15 mouse cellular contexts compared by ENCODE assay signal in genomic region chr8:72409443-72409842, GRCm38 (mm10). TPM values are rescaled to one million over a fixed set of nuclear protein-coding genes. Genes with fewer than 3 reads are reported as not detected.
A peak's percentile ranks its signal among the peaks of the same experiment; 100 is the strongest.
DNase-seq lines count a peak whose midpoint lies in the region; ATAC-seq lines count a peak whose summit lies in the region.
"Had no signal": no experiment of that assay in that cellular context is flagged by ENCODE, and none has a peak within 500 bp of the region (broad histone marks: within the 10 kb centered on the region; RNA-seq: fewer than 3 reads in every experiment).

No protein-coding gene starts in this region.

- DNase-seq in hindbrain, embryonic 10.5 days (ENCODE audit: low spot score) = no peak
- DNase-seq in CD4-positive helper T cell, adult 2 months (ENCODE audit: low read depth, low spot score) = peak; percentile 23
- DNase-seq in adipocyte (ENCODE audit: low spot score) = peak; percentile 45
- DNase-seq in kidney, postnatal 4 days = no peak
- DNase-seq in urinary bladder, adult 18-20 months (ENCODE audit: low spot score in 2 of 2) = no peak
- no peak for DNase-seq in left cerebral cortex, postnatal 36 days (ENCODE audit: low spot score in 2 of 2)
- DNase-seq: cerebellum, adult 9-11 months; gastrocnemius, postnatal 14 days; kidney, postnatal 10 days; thymus, postnatal 14 days had no signal

- no peak overlapping the region for H3K4me2 ChIP-seq in hindbrain, embryonic 15.5 days
- no peak overlapping the region for H3K4me2 ChIP-seq in liver, embryonic 16.5 days (ENCODE audit: low read depth, low read length)
- H3K4me2 ChIP-seq: heart, embryonic 12.5 days; hindbrain, embryonic 14.5 days had no signal

- H3K4me1 ChIP-seq in hindbrain, embryonic 15.5 days (replicated peaks) = peaks cover 4% of the 10 kb centered on the region; the same call in 1 of the 2 replicates
- 0 out of 2 replicates have a peak, but pooled peaks cover 4% of the 10 kb centered on the region for H3K4me1 ChIP-seq in hindbrain, embryonic 10.5 days (replicated peaks)
- peaks cover 55% of the 10 kb centered on the region for H3K4me1 ChIP-seq in liver, embryonic 16.5 days (ENCODE audit: control insufficient read depth, low read depth, low read length)

- no peaks in the 10 kb centered on the region for H3K36me3 ChIP-seq in hindbrain, embryonic 15.5 days
- peaks cover 38% of the 10 kb centered on the region for H3K36me3 ChIP-seq in hindbrain, embryonic 10.5 days
- no peaks in the 10 kb centered on the region for H3K36me3 ChIP-seq in liver, embryonic 16.5 days (ENCODE audit: control insufficient read depth, insufficient read depth)

- H3K27me3 ChIP-seq in hindbrain, embryonic 15.5 days = no peaks in the 10 kb centered on the region
- H3K27me3 ChIP-seq in hindbrain, embryonic 10.5 days (ENCODE audit: insufficient read depth, poor library complexity, severe bottlenecking) = no peaks in the 10 kb centered on the region
- no peaks in the 10 kb centered on the region for H3K27me3 ChIP-seq in liver, embryonic 16.5 days (ENCODE audit: control insufficient read depth, insufficient read depth, low read depth, low read length)
- H3K27me3 ChIP-seq: heart, embryonic 12.5 days had no signal

- intact Hi-C loops in left cerebral cortex, postnatal 36 days (cut with DNase I) = no loop called here

- no peak overlapping the region for H3K9ac ChIP-seq in hindbrain, embryonic 15.5 days
- H3K9ac ChIP-seq in liver, embryonic 16.5 days (ENCODE audit: low read depth, low read length) = no peak overlapping the region
- H3K9ac ChIP-seq: heart, embryonic 12.5 days; hindbrain, embryonic 14.5 days had no signal

- WGBS in hindbrain, embryonic 15.5 days = 37% methylated on average over 3 of the region's 3 CpGs
- 63% methylated on average over 3 of the region's 3 CpGs for WGBS in hindbrain, embryonic 10.5 days
- 67% methylated on average over 3 of the region's 3 CpGs for WGBS in liver, embryonic 16.5 days (ENCODE audit: insufficient replicate concordance)

- no peak overlapping the region for H3K4me3 ChIP-seq in hindbrain, embryonic 15.5 days
- no peak overlapping the region for H3K4me3 ChIP-seq in hindbrain, embryonic 10.5 days
- no peak overlapping the region for H3K4me3 ChIP-seq in liver, embryonic 16.5 days (ENCODE audit: low read depth, low read length)
- H3K4me3 ChIP-seq: heart, embryonic 12.5 days had no signal

- H3K9me3 ChIP-seq in hindbrain, embryonic 15.5 days = no peaks in the 10 kb centered on the region
- no peaks in the 10 kb centered on the region for H3K9me3 ChIP-seq in hindbrain, embryonic 10.5 days
- H3K9me3 ChIP-seq in liver, embryonic 16.5 days (replicated peaks; ENCODE audit: control insufficient read depth, low read length) = no peaks in the 10 kb centered on the region
- H3K9me3 ChIP-seq: heart, embryonic 12.5 days had no signal

- ATAC-seq in hindbrain, embryonic 15.5 days (ENCODE audit: low FRiP score, low read depth) = 0 out of 2 replicates have a peak, but pooled peaks have one; percentile 6
- ATAC-seq in liver, embryonic 16.5 days (ENCODE audit: low read depth) = no peak

- no peak overlapping the region for H3K27ac ChIP-seq in hindbrain, embryonic 15.5 days (replicated peaks)
- no peak overlapping the region for H3K27ac ChIP-seq in hindbrain, embryonic 10.5 days
- peak overlapping the region; percentile 43; the same call in 1 of the 2 replicates for H3K27ac ChIP-seq in liver, embryonic 16.5 days (ENCODE audit: low read length)
- H3K27ac ChIP-seq: hindbrain, embryonic 14.5 days; macrophage had no signal

RNA-seq across cellular contexts. Expression of gene Eps15l1, which starts 11.8 kb away (rescaled TPM):
- 55.9 and 58.5 TPM in 2 replicates for polyA plus RNA-seq in hindbrain, embryonic 15.5 days (2015; fragmentation: Nextera tagmentation; extraction: Ambion mirVana)
- 73.8 and 74.3 TPM in 2 replicates for polyA plus RNA-seq in hindbrain, embryonic 10.5 days (2016; fragmentation: Nextera tagmentation; extraction: Ambion mirVana)
- 19.2 and 20.0 TPM in 2 replicates for polyA plus RNA-seq in liver, embryonic 16.5 days (2015; fragmentation: Nextera tagmentation; extraction: Ambion mirVana)
- 10 to 100 TPM; 60.0 to 75.6 TPM for total RNA-seq in left cerebral cortex, postnatal 36 days (2021)

RNA-seq across cellular contexts. Expression of gene Calr3, which starts 34.2 kb away (rescaled TPM):
- 0.85 and 1.5 TPM in 2 replicates for polyA plus RNA-seq in hindbrain, embryonic 15.5 days (2015; fragmentation: Nextera tagmentation; extraction: Ambion mirVana)
- 0.80 and 1.6 TPM in 2 replicates for polyA plus RNA-seq in hindbrain, embryonic 10.5 days (2016; fragmentation: Nextera tagmentation; extraction: Ambion mirVana)
- polyA plus RNA-seq in liver, embryonic 16.5 days (2015; fragmentation: Nextera tagmentation; extraction: Ambion mirVana) = 0.54 and 0.74 TPM in 2 replicates
- total RNA-seq in left cerebral cortex, postnatal 36 days (2021) = under 1 TPM; 0.61 to 0.81 TPM

RNA-seq across cellular contexts. Expression of gene 1700030K09Rik, which starts 34.2 kb away (rescaled TPM):
- polyA plus RNA-seq in hindbrain, embryonic 15.5 days (2015; fragmentation: Nextera tagmentation; extraction: Ambion mirVana) = 16.5 and 17.0 TPM in 2 replicates
- polyA plus RNA-seq in hindbrain, embryonic 10.5 days (2016; fragmentation: Nextera tagmentation; extraction: Ambion mirVana) = 14.3 and 15.5 TPM in 2 replicates
- polyA plus RNA-seq in liver, embryonic 16.5 days (2015; fragmentation: Nextera tagmentation; extraction: Ambion mirVana) = 3.4 and 3.5 TPM in 2 replicates
- total RNA-seq in left cerebral cortex, postnatal 36 days (2021) = 10 to 100 TPM; 10.3 to 15.1 TPM

Comparison
In these comparisons a context has a peak if more than half of its experiments do, and no peak if none do; other contexts are left out.
1. DNase-seq: peak in CD4-positive helper T cell, adult 2 months (single experiment) and adipocyte (single experiment); none in hindbrain, embryonic 10.5 days (single experiment), kidney, postnatal 4 days (0 of 2), urinary bladder, adult 18-20 months (0 of 2) and left cerebral cortex, postnatal 36 days (0 of 2).